Mouse (Mus musculus): ENCODE measurements at regions not wholly inside any gene's neighbourhood (a gene's known extent, or its start where the extent isn't known, plus 50 kb on each side); places are given as distances from the start of the nearest gene placed in this dataset.
A peak's percentile ranks its signal among the peaks of the same experiment; 100 is the strongest.

GRCm38 (mm10) chr4:4708261-4708660 lies 84.9 kb downstream of the Impad1 start:
- Histone ChIP-seq H3K4me1 (replicated peaks; ENCODE audit: control insufficient read depth, insufficient read depth, low read length) (peaks cover 4% of the 10 kb centered on the region; the same call in 1 of the 2 replicates), H3K9me3 (ENCODE audit: control insufficient read depth, low read length) (no peaks in the 10 kb centered on the region), H3K9ac (ENCODE audit: low read length) (no peak overlapping the region), H3K27me3 (replicated peaks; ENCODE audit: control insufficient read depth, insufficient read depth, low read length) (no peaks in the 10 kb centered on the region), H3K27ac (ENCODE audit: low read depth) (no peak overlapping the region), H3K4me3 (ENCODE audit: low read depth, low read length) (no peak overlapping the region), H3K36me3 (ENCODE audit: control insufficient read depth, insufficient read depth, low read length) (no peaks in the 10 kb centered on the region), H3K4me2 (ENCODE audit: low read length) (no peak overlapping the region)
- 10% methylated on average over 3 of the region's 3 CpGs for WGBS
- ATAC-seq (replicated peaks; ENCODE audit: low FRiP score, low TSS enrichment, low read depth) (no peak), DNase-seq (ENCODE audit: low spot score) (no peak)

GRCm38 (mm10) chr4:4699102-4699501 lies 94.1 kb downstream of the Impad1 start:
- WGBS: 82% methylated on average over 2 of the region's 2 CpGs
- Histone ChIP-seq H3K27me3 (replicated peaks; ENCODE audit: control insufficient read depth, insufficient read depth, low read length) (no peaks in the 10 kb centered on the region), H3K9ac (ENCODE audit: low read length) (no peak overlapping the region), H3K9me3 (ENCODE audit: control insufficient read depth, low read length) (no peaks in the 10 kb centered on the region), H3K4me2 (ENCODE audit: low read length) (no peak overlapping the region), H3K27ac (ENCODE audit: low read depth) (no peak overlapping the region), H3K4me1 (replicated peaks; ENCODE audit: control insufficient read depth, insufficient read depth, low read length) (no peaks in the 10 kb centered on the region), H3K4me3 (ENCODE audit: low read depth, low read length) (no peak overlapping the region), H3K36me3 (ENCODE audit: control insufficient read depth, insufficient read depth, low read length) (no peaks in the 10 kb centered on the region)
- ATAC-seq (replicated peaks; ENCODE audit: low FRiP score, low TSS enrichment, low read depth) (no peak), DNase-seq (ENCODE audit: low spot score) (no peak)

- Histone ChIP-seq H3K9ac (ENCODE audit: low read length) (no peak overlapping the region), H3K4me3 (ENCODE audit: low read depth, low read length) (no peak overlapping the region), H3K36me3 (ENCODE audit: control insufficient read depth, insufficient read depth, low read length) (no peaks in the 10 kb centered on the region), H3K4me2 (ENCODE audit: low read length) (no peak overlapping the region), H3K27me3 (replicated peaks; ENCODE audit: control insufficient read depth, insufficient read depth, low read length) (no peaks in the 10 kb centered on the region), H3K4me1 (replicated peaks; ENCODE audit: control insufficient read depth, insufficient read depth, low read length) (no peaks in the 10 kb centered on the region), H3K27ac (ENCODE audit: low read depth) (no peak overlapping the region), H3K9me3 (ENCODE audit: control insufficient read depth, low read length) (no peaks in the 10 kb centered on the region)
- DNase-seq (ENCODE audit: low spot score): no peak
- WGBS: 30% methylated on average over 1 of the region's 1 CpGs
- no peak for ATAC-seq (replicated peaks; ENCODE audit: low FRiP score, low TSS enrichment, low read depth)
These were observed 97.7 kb downstream of the Impad1 start for GRCm38 (mm10) chr4:4695413-4695812.

- WGBS: 23% methylated on average over 4 of the region's 4 CpGs
- H3K27me3 ChIP-seq (replicated peaks; ENCODE audit: control insufficient read depth, insufficient read depth, low read length): no peaks in the 10 kb centered on the region
- H3K36me3 ChIP-seq (ENCODE audit: control insufficient read depth, insufficient read depth, low read length): no peaks in the 10 kb centered on the region
- H3K4me3 ChIP-seq (ENCODE audit: low read depth, low read length): no peak overlapping the region
- no peaks in the 10 kb centered on the region for H3K4me1 ChIP-seq (replicated peaks; ENCODE audit: control insufficient read depth, insufficient read depth, low read length)
- no peak for ATAC-seq (replicated peaks; ENCODE audit: low FRiP score, low TSS enrichment, low read depth)
- H3K4me2 ChIP-seq (ENCODE audit: low read length): no peak overlapping the region
- H3K9ac ChIP-seq (ENCODE audit: low read length): no peak overlapping the region
- H3K9me3 ChIP-seq (ENCODE audit: control insufficient read depth, low read length): no peaks in the 10 kb centered on the region
- H3K27ac ChIP-seq (ENCODE audit: low read depth): no peak overlapping the region
- DNase-seq (ENCODE audit: low spot score): no peak
These were observed 106.2 kb downstream of the Impad1 start for GRCm38 (mm10) chr4:4686920-4687319.

GRCm38 (mm10) chr4:4674607-4675006 lies 118.5 kb downstream of the Impad1 start:
- Histone ChIP-seq H3K4me2 (ENCODE audit: low read length) (no peak overlapping the region), H3K9ac (ENCODE audit: low read length) (no peak overlapping the region), H3K9me3 (ENCODE audit: control insufficient read depth, low read length) (no peaks in the 10 kb centered on the region), H3K4me3 (ENCODE audit: low read depth, low read length) (no peak overlapping the region), H3K27ac (ENCODE audit: low read depth) (no peak overlapping the region), H3K4me1 (replicated peaks; ENCODE audit: control insufficient read depth, insufficient read depth, low read length) (no peaks in the 10 kb centered on the region), H3K36me3 (ENCODE audit: control insufficient read depth, insufficient read depth, low read length) (no peaks in the 10 kb centered on the region), H3K27me3 (replicated peaks; ENCODE audit: control insufficient read depth, insufficient read depth, low read length) (no peaks in the 10 kb centered on the region)
- DNase-seq (ENCODE audit: low spot score) (no peak), ATAC-seq (replicated peaks; ENCODE audit: low FRiP score, low TSS enrichment, low read depth) (no peak)

- no peak overlapping the region for H3K9ac ChIP-seq (ENCODE audit: low read length)
- H3K36me3 ChIP-seq (ENCODE audit: control insufficient read depth, insufficient read depth, low read length): no peaks in the 10 kb centered on the region
- H3K4me2 ChIP-seq (ENCODE audit: low read length): no peak overlapping the region
- ATAC-seq (replicated peaks; ENCODE audit: low FRiP score, low TSS enrichment, low read depth): 0 out of 2 replicates have a peak, but pooled peaks have one; percentile 43
- H3K9me3 ChIP-seq (ENCODE audit: control insufficient read depth, low read length): no peaks in the 10 kb centered on the region
- DNase-seq (ENCODE audit: low spot score): no peak
- no peaks in the 10 kb centered on the region for H3K4me1 ChIP-seq (replicated peaks; ENCODE audit: control insufficient read depth, insufficient read depth, low read length)
- no peaks in the 10 kb centered on the region for H3K27me3 ChIP-seq (replicated peaks; ENCODE audit: control insufficient read depth, insufficient read depth, low read length)
- no peak overlapping the region for H3K27ac ChIP-seq (ENCODE audit: low read depth)
- 37% methylated on average over 1 of the region's 1 CpGs for WGBS
- H3K4me3 ChIP-seq (ENCODE audit: low read depth, low read length): no peak overlapping the region
These were observed 142.9 kb downstream of the Impad1 start for GRCm38 (mm10) chr4:4650251-4650650.

- 89% methylated on average over 1 of the region's 1 CpGs for WGBS
- Histone ChIP-seq H3K27ac (ENCODE audit: low read depth) (no peak overlapping the region), H3K4me1 (replicated peaks; ENCODE audit: control insufficient read depth, insufficient read depth, low read length) (no peaks in the 10 kb centered on the region), H3K9me3 (ENCODE audit: control insufficient read depth, low read length) (no peaks in the 10 kb centered on the region), H3K4me2 (ENCODE audit: low read length) (no peak overlapping the region), H3K9ac (ENCODE audit: low read length) (no peak overlapping the region), H3K36me3 (ENCODE audit: control insufficient read depth, insufficient read depth, low read length) (no peaks in the 10 kb centered on the region), H3K4me3 (ENCODE audit: low read depth, low read length) (no peak overlapping the region), H3K27me3 (replicated peaks; ENCODE audit: control insufficient read depth, insufficient read depth, low read length) (no peaks in the 10 kb centered on the region)
- no peak for DNase-seq (ENCODE audit: low spot score)
- no peak for ATAC-seq (replicated peaks; ENCODE audit: low FRiP score, low TSS enrichment, low read depth)
These were observed 147.9 kb downstream of the Impad1 start for GRCm38 (mm10) chr4:4645264-4645663.

- H3K4me2 ChIP-seq (ENCODE audit: low read length): no peak overlapping the region
- ATAC-seq (replicated peaks; ENCODE audit: low FRiP score, low TSS enrichment, low read depth) (no peak), DNase-seq (ENCODE audit: low spot score) (no peak)
- H3K27me3 ChIP-seq (replicated peaks; ENCODE audit: control insufficient read depth, insufficient read depth, low read length): no peaks in the 10 kb centered on the region
- no peaks in the 10 kb centered on the region; the same call in 1 of the 2 replicates for H3K4me1 ChIP-seq (replicated peaks; ENCODE audit: control insufficient read depth, insufficient read depth, low read length)
- H3K27ac ChIP-seq (ENCODE audit: low read depth): no peak overlapping the region
- no peaks in the 10 kb centered on the region for H3K36me3 ChIP-seq (ENCODE audit: control insufficient read depth, insufficient read depth, low read length)
- H3K4me3 ChIP-seq (ENCODE audit: low read depth, low read length): no peak overlapping the region
- no peaks in the 10 kb centered on the region for H3K9me3 ChIP-seq (ENCODE audit: control insufficient read depth, low read length)
- H3K9ac ChIP-seq (ENCODE audit: low read length): no peak overlapping the region
These were observed 156.9 kb downstream of the Impad1 start for GRCm38 (mm10) chr4:4636258-4636657.

- Histone ChIP-seq H3K36me3 (ENCODE audit: control insufficient read depth, insufficient read depth, low read length) (no peaks in the 10 kb centered on the region), H3K27ac (ENCODE audit: low read depth) (no peak overlapping the region), H3K4me1 (replicated peaks; ENCODE audit: control insufficient read depth, insufficient read depth, low read length) (no peaks in the 10 kb centered on the region; the same call in 1 of the 2 replicates), H3K9me3 (ENCODE audit: control insufficient read depth, low read length) (no peaks in the 10 kb centered on the region), H3K4me2 (ENCODE audit: low read length) (no peak overlapping the region), H3K27me3 (replicated peaks; ENCODE audit: control insufficient read depth, insufficient read depth, low read length) (no peaks in the 10 kb centered on the region), H3K4me3 (ENCODE audit: low read depth, low read length) (no peak overlapping the region), H3K9ac (ENCODE audit: low read length) (no peak overlapping the region)
- ATAC-seq (replicated peaks; ENCODE audit: low FRiP score, low TSS enrichment, low read depth) (no peak), DNase-seq (ENCODE audit: low spot score) (no peak)
- 21% methylated on average over 1 of the region's 1 CpGs for WGBS
These were observed 157.3 kb downstream of the Impad1 start for GRCm38 (mm10) chr4:4635856-4636255.
